Mouse (Mus musculus): ENCODE data around the gene Crhr2.
A peak's percentile ranks its signal among the peaks of the same experiment; 100 is the strongest.

Crhr2 gene

DNA sequence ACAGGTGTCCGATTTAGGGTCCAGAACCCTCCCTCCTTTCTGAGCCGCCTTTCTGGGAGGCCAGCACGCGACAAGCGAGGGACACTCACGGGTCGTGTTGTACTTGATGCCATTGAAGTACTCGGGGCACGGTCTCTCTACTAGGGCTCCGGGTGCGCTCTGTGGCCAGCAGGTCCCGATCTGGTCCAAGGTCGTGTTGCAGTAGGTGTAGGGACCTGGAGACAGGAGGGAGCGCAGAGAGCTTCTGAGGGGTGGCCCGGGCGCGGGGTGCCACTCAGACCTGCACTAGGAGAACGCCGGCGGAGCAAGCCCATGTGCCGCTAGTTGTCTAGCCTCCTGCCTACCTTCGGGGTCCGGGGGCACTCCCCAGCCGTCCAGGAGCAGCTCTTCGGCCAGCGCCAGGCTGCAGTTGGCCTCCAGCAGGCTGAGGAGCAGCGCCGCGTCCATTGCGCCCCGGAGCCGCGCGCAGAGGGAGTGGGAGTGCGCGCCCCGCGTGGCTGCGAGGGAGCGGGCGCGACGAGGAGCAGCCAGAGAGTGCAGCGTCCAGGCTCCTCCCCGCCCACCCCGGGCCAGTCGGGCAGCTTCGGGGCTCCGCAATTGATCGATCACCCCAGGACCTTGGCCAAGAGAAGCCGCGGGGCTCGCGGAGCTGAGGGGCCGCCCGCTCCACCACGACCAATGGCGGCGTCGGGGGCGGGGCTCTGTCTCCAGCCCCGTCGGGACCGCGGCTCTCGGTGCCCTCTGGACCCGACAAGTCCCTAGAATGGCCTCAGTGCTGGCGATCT is 15.3 kb downstream of the Crhr2 start:
- DNase-seq (ENCODE audit: low spot score): no peak

DNA sequence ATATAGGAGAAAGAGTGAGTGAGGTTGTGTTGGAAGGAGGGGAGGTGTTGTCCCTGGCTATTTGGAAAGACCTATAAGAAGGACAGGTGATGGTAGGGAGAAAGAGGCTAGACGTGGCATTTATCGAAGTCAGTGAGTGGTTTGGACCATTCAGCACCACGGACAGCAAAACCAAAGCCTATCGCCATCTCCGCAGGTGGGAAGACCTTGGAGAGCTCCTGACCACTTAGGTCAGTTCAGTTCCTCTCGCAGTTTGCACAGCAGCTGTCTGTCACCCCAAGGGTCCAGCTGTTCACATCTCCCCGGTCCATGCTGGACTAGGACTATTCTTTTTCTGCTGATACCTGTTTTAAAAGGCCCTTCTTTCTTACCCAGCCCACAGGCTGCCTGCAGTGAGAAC is 24.5 kb downstream of the Crhr2 start:
- DNase-seq (ENCODE audit: low spot score): peak; percentile 60

- DNase-seq (ENCODE audit: low spot score): no peak
Observed at GRCm38 (mm10) chr6:55098603-55099002, 34.2 kb downstream of the Crhr2 start.

DNA sequence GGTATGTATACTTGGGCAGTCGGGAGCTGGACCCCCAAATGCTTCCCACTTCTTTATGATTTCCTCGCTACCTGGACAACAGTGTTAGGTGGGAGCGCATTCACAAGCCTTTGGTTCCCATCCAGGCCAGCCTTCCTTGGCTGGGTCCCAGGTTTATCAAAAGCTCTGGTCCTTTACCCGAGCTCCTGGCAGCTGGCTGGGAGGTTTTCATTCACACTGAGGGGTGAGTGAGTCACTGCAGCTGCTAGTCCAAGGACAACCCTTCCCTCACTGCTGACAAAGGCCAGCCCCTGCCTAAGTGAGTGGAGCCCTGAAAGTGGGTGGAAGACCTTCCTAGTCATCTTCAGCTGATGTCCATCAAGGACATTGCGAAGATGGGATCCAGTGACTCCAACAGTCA is 34.8 kb downstream of the Crhr2 start:
- DNase-seq (ENCODE audit: low spot score): no peak

GRCm38 (mm10) chr6:55093431-55094146 is 39.2 kb downstream of the Crhr2 start:
- no peak for DNase-seq (ENCODE audit: low spot score)

DNA sequence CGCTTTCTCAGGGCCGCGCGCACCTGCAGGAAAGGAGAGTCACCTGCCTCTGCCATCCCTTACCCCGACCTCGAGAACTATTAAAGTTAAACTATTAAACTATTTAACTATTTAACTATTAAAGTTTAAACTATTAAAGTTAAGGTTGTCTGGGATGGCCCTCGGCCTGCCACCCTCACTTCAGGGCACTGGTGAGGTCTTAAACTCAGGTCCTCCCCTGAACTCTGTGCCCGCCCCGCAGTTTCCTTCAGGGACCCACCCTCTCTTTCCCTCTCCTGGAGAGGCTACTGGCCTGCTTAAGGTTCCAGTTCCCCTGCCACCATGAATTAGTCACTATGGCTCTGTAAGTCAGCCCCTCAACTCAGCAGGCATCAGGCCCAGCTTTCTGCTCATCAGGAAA is 41.4 kb downstream of the Crhr2 start:
- DNase-seq (ENCODE audit: low spot score): no peak

- DNase-seq (ENCODE audit: low spot score): no peak
Observed at GRCm38 (mm10) chr6:55090639-55091038, 42.2 kb downstream of the Crhr2 start.

DNA sequence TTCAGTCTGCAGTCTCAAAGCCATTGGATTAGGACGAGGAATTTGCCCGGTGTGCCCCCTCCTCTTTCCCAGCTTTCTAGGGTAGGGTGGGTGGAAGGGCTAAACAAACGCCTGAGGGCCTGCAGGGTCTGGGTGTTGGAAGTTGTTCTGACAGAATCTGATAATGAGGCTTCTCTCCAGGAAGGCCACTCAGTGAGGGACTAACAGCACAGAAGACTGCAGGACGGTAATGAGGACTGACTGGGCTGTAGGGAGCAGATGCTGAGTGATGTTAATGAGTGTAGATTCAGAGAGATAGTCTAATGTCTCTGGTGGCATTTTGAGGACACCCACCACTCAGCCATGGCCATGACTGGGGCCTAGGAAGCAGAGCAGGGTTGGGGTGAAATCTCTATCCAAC is 45.5 kb downstream of the Crhr2 start:
- no peak for DNase-seq (ENCODE audit: low spot score)

GRCm38 (mm10) chr6:55082261-55083051 is 50.4 kb downstream of the Crhr2 start:
- DNase-seq (ENCODE audit: low spot score): no peak

DNA sequence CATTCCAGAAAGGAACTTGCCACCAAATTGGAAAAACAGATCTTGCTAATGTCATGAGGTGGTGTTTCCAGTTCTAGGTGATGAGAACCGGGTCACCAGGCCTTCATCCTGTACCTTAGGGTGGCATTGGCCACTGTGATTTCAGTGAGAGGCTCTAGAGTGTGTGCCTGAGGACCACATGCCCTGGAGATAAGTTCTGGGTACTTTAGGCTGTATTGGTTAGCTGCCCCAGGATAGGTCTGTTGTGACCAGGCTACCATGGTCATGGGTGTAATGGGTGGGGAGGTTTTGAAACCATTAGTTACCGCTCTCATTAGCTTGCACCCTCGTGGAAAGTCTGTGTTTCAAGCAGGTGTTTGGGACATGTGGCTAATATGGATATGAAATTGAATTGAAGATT is 51.4 kb downstream of the Crhr2 start:
- no peak for DNase-seq (ENCODE audit: low spot score)

GRCm38 (mm10) chr6:55076561-55077255 is 56.1 kb downstream of the Crhr2 start:
- no peak for DNase-seq (ENCODE audit: low spot score)

DNA sequence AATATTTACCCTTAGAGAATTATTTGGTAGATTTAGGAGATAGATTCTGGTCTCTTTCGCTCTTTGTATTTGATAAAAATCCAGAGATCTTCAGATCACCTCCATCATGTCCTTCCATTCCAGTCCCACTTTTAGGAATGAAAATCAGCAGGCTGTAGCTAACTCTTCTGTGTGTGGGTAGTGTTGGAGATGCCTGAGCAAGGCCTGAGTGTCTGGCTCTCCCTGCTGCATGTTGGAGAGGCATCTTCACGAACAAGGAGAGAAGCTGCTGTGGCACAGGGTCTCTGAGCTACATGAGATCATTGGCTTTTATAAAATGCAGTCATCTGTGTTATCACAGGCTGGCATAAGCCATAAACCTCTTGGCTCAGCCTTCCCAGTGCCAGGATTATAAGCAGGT is 66.9 kb downstream of the Crhr2 start:
- no peak for DNase-seq (ENCODE audit: low spot score)

DNA sequence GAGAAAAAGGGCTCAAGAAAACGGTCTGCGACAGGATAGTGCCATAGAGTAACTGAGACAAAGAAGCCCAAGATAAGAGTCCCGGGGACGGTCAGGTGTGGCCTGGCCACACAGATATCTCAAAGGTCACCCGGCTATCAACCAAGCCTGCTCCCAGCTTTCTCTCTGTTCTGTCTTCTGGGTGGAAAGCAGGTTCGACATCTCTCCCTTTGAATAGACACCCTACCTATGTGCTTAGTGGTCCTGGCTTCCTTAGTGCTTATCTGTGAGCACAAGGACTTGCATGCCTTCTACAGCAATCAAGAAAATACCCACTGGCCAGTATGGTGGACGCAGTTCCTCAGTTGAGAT is 68.4 kb downstream of the Crhr2 start:
- no peak for DNase-seq (ENCODE audit: low spot score)

- DNase-seq (ENCODE audit: low spot score): no peak
Observed at GRCm38 (mm10) chr6:55063793-55064476, 68.9 kb downstream of the Crhr2 start.

- no peak for DNase-seq (ENCODE audit: low spot score)
Observed at GRCm38 (mm10) chr6:55062200-55062599, 70.6 kb downstream of the Crhr2 start.

DNA sequence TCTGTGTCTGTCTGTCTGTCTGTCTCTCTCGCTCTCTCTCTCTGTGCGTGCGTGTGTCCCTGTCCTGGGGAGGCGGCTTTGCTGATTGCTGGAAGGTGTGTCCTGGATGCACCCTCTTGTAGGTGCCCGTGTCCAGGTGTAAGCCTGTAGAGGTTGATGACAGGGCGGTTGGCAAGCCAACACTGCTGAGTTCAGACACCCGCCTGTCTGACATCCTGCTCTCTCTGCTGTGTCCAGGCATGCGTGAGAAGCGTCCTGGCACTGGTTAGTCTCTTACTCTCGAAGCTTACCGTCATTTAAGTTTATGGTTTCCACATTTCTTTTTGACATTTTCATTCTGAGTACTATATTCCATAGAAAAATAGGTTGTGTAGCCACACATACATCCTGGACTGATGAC is 71.5 kb downstream of the Crhr2 start:
- no peak for DNase-seq (ENCODE audit: low spot score)

DNA sequence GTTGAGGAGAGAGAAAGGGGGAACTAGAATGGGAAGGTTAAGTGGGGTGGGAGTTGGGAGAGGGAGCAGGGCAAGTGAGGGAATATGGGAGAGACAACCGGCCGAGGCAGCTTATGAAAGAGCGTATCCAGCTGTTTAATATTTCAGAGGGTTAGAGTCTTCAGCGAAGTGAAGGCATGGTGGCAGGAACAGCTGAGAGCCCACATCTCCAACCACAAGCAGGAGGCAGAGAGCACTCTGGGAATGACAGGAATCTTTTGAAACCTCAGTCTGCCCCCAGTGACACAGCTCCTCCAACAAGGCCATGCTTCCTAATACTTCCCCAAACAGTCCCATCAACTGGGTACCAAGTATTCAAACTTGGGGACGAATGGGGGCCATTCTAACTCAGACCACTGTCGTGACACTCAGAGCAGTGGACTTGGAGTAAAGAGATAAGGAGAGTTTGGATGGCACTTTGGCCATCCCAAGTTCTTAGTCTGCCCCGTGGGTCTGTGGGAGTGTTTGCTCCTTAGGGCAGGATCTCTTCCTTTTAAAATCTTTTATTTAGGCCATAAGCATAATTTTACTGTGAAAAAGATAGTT is 72.5 kb downstream of the Crhr2 start:
- no peak for DNase-seq (ENCODE audit: low spot score)

GRCm38 (mm10) chr6:55057427-55057826 is 75.4 kb downstream of the Crhr2 start:
- DNase-seq (ENCODE audit: low spot score): no peak

- no peak for DNase-seq (ENCODE audit: low spot score)
Observed at GRCm38 (mm10) chr6:55054491-55054890, 78.3 kb downstream of the Crhr2 start.

- no peak for DNase-seq (ENCODE audit: low spot score)
Observed at GRCm38 (mm10) chr6:55049186-55049585, 83.6 kb downstream of the Crhr2 start.

DNA sequence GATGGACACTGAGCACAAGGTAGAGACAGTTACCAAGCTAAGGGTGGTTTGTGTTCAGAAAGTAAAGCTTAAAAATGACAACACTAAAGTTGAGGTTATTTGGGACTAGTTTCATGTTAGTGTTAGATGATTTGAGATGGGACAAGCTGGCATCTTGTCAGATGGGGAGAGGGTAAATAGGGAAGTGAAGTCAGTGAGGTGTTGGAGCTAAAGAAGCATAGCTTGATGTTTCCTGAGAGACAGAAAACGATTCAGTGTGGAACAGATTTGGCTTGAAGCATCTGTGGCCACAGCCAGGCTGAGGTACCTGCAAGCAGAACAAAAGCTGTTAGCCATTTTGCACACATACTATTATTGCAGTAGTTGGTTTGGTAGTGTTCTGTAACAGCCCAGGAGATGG is 87.5 kb downstream of the Crhr2 start:
- no peak for DNase-seq (ENCODE audit: low spot score)

Measured in urinary bladder, postnatal 14 days (tissue).